Mouse (Mus musculus) kidney, adult 2 months (tissue): ENCODE results near the gene Nsun4.

Source experiments
- CTCF ChIP-seq: fragments of 200-500 bp; conservative IDR thresholded peaks from 2 replicates; pipeline ENCODE4 v1.5.1; 2011; ENCODE audit warnings: low read depth, mild to moderate bottlenecking, control low read depth, low read length, moderate library complexity, mixed read lengths; ENCODE audit not compliant: insufficient read depth, insufficient read length
- POLR2A ChIP-seq: fragments of 200-500 bp; IDR thresholded peaks from one replicate; pipeline ENCODE4 v1.6.1; 2011; ENCODE audit warnings: low read depth, low read length, control low read depth

DNA sequence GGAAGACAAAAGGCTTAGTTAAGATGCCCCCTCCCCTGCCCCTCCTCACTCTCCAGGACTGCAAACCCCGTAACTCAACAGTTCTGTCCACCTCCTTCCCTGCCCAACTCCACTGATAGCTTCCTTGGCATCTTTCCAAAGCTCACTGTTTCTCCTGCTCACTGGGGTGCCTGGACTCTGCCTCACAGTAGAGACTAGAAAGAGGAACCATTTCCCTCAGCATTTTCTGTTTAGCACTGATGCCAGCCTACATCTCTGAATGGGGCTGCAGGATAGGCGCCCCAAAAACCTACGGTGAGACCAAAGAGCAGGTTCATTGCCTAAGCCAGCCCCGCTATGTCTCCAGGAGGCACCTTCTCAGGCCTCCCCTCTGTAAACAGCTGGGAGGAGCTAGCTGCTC is 52.5 kb downstream of the Nsun4 start:
- no peak for TF ChIP-seq CTCF
- TF ChIP-seq POLR2A: no peak
